Mouse (Mus musculus) neural tube, embryonic 15.5 days (tissue): ENCODE measurements around the gene Ppp4r1. TPM values are rescaled to one million over a fixed set of nuclear protein-coding genes. Genes with fewer than 3 reads are reported as not detected.

Experiments
- ATAC-seq: fragments of 200-750 bp; cut with Nextera tagmentation; 2 replicates; pipeline ENCODE4 v1.8.0; 2017; ENCODE audit warnings: mild to moderate bottlenecking, moderate TSS enrichment, moderate library complexity; ENCODE audit not compliant: low FRiP score
- H3K27ac ChIP-seq: fragments of 300-500 bp; sonication (generic); replicated peaks from 2 replicates; pipeline ENCODE4 v1.5.1; 2015; ENCODE audit warnings: mild to moderate bottlenecking, inconsistent platforms
- H3K27me3 ChIP-seq: fragments of 300-500 bp; sonication (generic); replicated peaks from 2 replicates; pipeline ENCODE4 v1.6.1; 2015; ENCODE audit warnings: inconsistent platforms
- H3K36me3 ChIP-seq: fragments of 300-500 bp; sonication (generic); 2 replicates; pipeline ENCODE4 v1.6.1; 2015; ENCODE audit warnings: inconsistent platforms
- H3K4me1 ChIP-seq: fragments of 300-500 bp; sonication (generic); 2 replicates; pipeline ENCODE4 v1.6.1; 2015; ENCODE audit warnings: inconsistent platforms
- H3K4me2 ChIP-seq: fragments of 300-500 bp; sonication (generic); 2 replicates; pipeline ENCODE4 v1.6.1; 2015; ENCODE audit warnings: inconsistent platforms, mild to moderate bottlenecking, moderate library complexity
- H3K4me3 ChIP-seq: fragments of 300-500 bp; sonication (generic); replicated peaks from 2 replicates; pipeline ENCODE4 v1.5.1; 2015; ENCODE audit warnings: mild to moderate bottlenecking, inconsistent platforms
- H3K9ac ChIP-seq: fragments of 300-500 bp; sonication (generic); replicated peaks from 2 replicates; pipeline ENCODE4 v1.6.1; 2015; ENCODE audit warnings: mild to moderate bottlenecking, inconsistent platforms
- H3K9me3 ChIP-seq: fragments of 300-500 bp; sonication (generic); replicated peaks from 2 replicates; pipeline ENCODE4 v1.6.1; 2016; ENCODE audit warnings: inconsistent platforms
- WGBS: fragments of 180-500 bp; shearing (Covaris S2); methylation state at CpG from one replicate; pipeline ENCODE4 v1.1.7; 2015; ENCODE audit warnings: mixed read lengths; 5-methylcytosine and 5-hydroxymethylcytosine counted together
- polyA plus RNA-seq: library from polyadenylated mRNA; unstranded; fragments of >200 nt; fragmentation: Nextera tagmentation; extraction: Ambion mirVana; gene quantifications from 2 replicates; pipeline ENCODE4 v1.2.1, GENCODE M21; 2015

Gene Ppp4r1
- 36.3 and 40.1 TPM in 2 replicates for polyA plus RNA-seq

GRCm38 (mm10) chr17:65782551-65783141 lies at the start of gene Ppp4r1:
Gene Ppp4r1 (plus strand): TSS chr17:65782573.
- H3K27ac ChIP-seq: peak within 1 kb of the TSS; percentile 99
- H3K9me3 ChIP-seq: no peaks in the 10 kb centered on the region
- H3K9ac ChIP-seq: peak within 1 kb of the TSS; percentile 99
- H3K4me3 ChIP-seq: peak within 1 kb of the TSS; percentile 59
- H3K27me3 ChIP-seq: no peaks in the 10 kb centered on the region
- H3K4me1 ChIP-seq: peaks cover 36% of the 10 kb centered on the region
- WGBS: under 1% methylated on average over 76 of the region's 81 CpGs
- H3K4me2 ChIP-seq: peak within 1 kb of the TSS; percentile 73
- ATAC-seq: peak; percentile 84
- H3K36me3 ChIP-seq: 0 out of 2 replicates have a peak, but pooled peaks cover 3% of the 10 kb centered on the region

- no peak for ATAC-seq
Measured at GRCm38 (mm10) chr17:65732666-65733065, 49.7 kb upstream of the Ppp4r1 start.

DNA sequence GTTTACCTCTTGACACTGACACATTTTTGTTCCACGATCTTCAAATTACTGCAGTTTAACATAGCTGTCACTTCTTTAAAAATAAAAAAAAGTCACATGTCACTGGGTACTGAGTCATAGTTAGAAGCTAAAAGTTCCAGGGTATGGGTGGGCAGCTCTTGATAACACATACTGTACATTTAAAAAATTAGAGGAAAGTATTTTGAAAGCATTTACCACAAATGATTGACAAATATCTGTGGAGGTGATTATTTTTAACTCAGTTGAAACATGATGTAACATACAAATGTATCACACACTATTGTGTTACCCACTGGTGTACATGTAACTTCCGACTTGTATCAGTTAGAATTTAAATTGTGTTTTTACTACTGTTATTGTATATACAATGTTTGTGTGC lies 47.3 kb upstream of the Ppp4r1 start:
- ATAC-seq: no peak

More at GRCm38 (mm10) chr17:65732666-65733065, 49.7 kb upstream of the Ppp4r1 start:
- 90% methylated on average over 4 of the region's 4 CpGs for WGBS
- no peaks in the 10 kb centered on the region for H3K4me1 ChIP-seq
- no peak overlapping the region for H3K9ac ChIP-seq
- no peaks in the 10 kb centered on the region for H3K27me3 ChIP-seq
- H3K27ac ChIP-seq: no peak overlapping the region
- no peaks in the 10 kb centered on the region for H3K9me3 ChIP-seq
- H3K4me3 ChIP-seq: no peak overlapping the region
- no peak overlapping the region for H3K4me2 ChIP-seq
- no peaks in the 10 kb centered on the region for H3K36me3 ChIP-seq

DNA sequence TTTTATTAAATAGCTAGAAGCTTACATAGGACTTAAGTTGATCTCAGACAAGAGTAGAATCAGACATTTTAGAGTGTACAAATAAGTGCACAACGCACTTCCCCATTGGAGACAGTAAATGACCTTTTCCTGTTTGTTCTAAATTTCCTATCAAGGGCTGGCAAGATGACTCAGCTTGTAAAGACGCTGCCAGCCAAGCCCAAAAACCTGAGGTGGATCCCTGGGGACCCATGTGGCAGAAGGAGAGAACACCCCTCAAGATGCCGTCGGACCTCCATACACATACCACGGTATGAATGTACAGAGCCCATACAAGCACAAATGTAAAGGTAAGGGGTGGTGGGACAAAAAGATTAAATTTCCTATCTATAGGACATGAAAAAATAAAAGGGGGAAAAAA lies 45.2 kb upstream of the Ppp4r1 start:
- WGBS: 73% methylated on average over 5 of the region's 5 CpGs
- Histone ChIP-seq H3K27ac (no peak overlapping the region), H3K9me3 (no peaks in the 10 kb centered on the region), H3K27me3 (no peaks in the 10 kb centered on the region), H3K4me2 (no peak overlapping the region), H3K4me3 (no peak overlapping the region), H3K9ac (no peak overlapping the region), H3K36me3 (no peaks in the 10 kb centered on the region), H3K4me1 (peaks cover 5% of the 10 kb centered on the region)
- no peak for ATAC-seq

More for the DNA sequence above, 47.3 kb upstream of the Ppp4r1 start:
- no peaks in the 10 kb centered on the region for H3K36me3 ChIP-seq
- H3K27me3 ChIP-seq: no peaks in the 10 kb centered on the region
- no peak overlapping the region for H3K4me3 ChIP-seq
- H3K9ac ChIP-seq: no peak overlapping the region
- no peaks in the 10 kb centered on the region for H3K4me1 ChIP-seq
- no peak overlapping the region for H3K4me2 ChIP-seq
- no peak overlapping the region for H3K27ac ChIP-seq
- no peaks in the 10 kb centered on the region for H3K9me3 ChIP-seq
- 88% methylated on average over 2 of the region's 2 CpGs for WGBS

- WGBS: 88% methylated on average over 6 of the region's 6 CpGs
- no peak overlapping the region for H3K9ac ChIP-seq
- H3K36me3 ChIP-seq: no peaks in the 10 kb centered on the region
- no peak overlapping the region for H3K4me2 ChIP-seq
- no peak for ATAC-seq
- H3K27me3 ChIP-seq: no peaks in the 10 kb centered on the region
- H3K27ac ChIP-seq: no peak overlapping the region
- H3K4me1 ChIP-seq: peaks cover 9% of the 10 kb centered on the region
- no peak overlapping the region for H3K4me3 ChIP-seq
- H3K9me3 ChIP-seq: no peaks in the 10 kb centered on the region
Measured at GRCm38 (mm10) chr17:65737622-65738021, 44.8 kb upstream of the Ppp4r1 start.

DNA sequence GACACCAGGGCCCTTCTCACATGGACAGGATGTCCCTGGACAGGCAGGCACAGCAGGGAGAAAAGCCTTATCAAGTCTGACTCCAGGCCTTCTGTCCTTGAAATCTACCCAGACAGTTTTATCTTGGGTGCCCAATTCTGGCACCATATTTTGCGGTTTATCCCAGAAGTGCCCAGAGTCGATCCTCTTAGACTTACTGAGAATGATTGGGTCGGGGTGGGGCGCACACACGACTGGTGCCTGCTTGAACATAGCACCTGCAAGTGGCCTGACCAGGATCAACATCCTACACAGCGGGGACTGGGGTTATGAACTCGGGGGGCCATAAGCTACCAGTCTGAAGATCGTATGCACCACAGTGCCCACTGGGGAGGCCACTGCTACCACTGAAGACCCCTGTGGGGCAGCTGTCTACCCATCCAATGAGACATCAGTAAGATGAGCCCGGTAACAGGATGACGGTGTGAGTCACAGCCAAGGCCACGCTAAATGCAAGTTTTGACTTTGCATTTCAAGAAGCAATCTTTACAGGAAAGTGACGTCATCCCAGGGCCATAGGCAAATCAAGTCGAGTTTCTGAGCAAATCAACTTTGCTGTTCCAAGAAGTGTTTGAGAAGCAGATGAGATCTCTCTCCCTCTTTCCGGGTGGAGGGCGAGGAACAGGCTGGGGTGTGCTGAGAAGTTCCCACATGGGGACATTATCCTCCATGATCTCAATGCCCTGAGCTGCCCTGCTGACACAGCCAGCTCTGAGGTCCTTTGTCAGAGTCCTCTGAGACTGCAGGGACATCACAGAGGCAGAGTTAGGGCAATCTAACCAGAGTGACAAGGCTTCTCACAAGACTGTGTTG lies 42.3 kb upstream of the Ppp4r1 start:
- Histone ChIP-seq H3K9me3 (no peaks in the 10 kb centered on the region), H3K4me3 (no peak overlapping the region), H3K27me3 (no peaks in the 10 kb centered on the region), H3K4me1 (peaks cover 21% of the 10 kb centered on the region), H3K9ac (no peak overlapping the region), H3K4me2 (no peak overlapping the region), H3K27ac (no peak overlapping the region), H3K36me3 (no peaks in the 10 kb centered on the region)
- ATAC-seq: no peak
- WGBS: 87% methylated on average over 15 of the region's 15 CpGs

DNA sequence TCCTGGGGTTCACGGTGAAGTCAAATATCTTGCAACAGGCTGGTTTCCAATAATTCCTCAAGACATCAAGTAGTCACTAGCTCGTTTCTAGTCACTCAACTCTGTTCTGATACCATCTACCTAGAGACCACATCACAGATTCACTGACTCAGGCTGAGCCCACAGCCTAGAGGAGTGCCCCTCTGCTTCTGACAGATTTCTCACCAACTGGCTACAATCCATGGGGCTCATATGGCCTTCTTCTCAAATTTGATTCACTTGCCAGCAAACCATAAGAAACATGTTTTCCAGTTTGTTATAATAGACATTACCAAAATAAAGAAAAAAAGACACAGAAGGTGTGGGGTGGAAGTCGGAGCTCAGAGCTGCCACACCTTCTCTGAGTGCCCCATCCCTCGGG lies 40.8 kb upstream of the Ppp4r1 start:
- Histone ChIP-seq H3K27ac (peak overlapping the region; percentile 54; the same call in 1 of the 2 replicates), H3K4me1 (peaks cover 26% of the 10 kb centered on the region), H3K9ac (no peak overlapping the region), H3K36me3 (no peaks in the 10 kb centered on the region; the same call in 1 of the 2 replicates), H3K4me3 (no peak overlapping the region), H3K9me3 (no peaks in the 10 kb centered on the region), H3K27me3 (no peaks in the 10 kb centered on the region), H3K4me2 (no peak overlapping the region)
- whole genome bisulfite sequencing: 82% methylated on average over 4 of the region's 4 CpGs
- no peak for ATAC-seq

GRCm38 (mm10) chr17:65742245-65742905 lies 40.0 kb upstream of the Ppp4r1 start:
- Histone ChIP-seq H3K9ac (no peak overlapping the region), H3K27ac (peak overlapping the region; percentile 54), H3K9me3 (no peaks in the 10 kb centered on the region), H3K27me3 (no peaks in the 10 kb centered on the region), H3K4me3 (no peak overlapping the region), H3K4me1 (peaks cover 26% of the 10 kb centered on the region), H3K4me2 (peak overlapping the region; percentile 6; the same call in 1 of the 2 replicates), H3K36me3 (no peaks in the 10 kb centered on the region; the same call in 1 of the 2 replicates)
- WGBS: 17% methylated on average over 10 of the region's 10 CpGs
- ATAC-seq: peak; percentile 68

DNA sequence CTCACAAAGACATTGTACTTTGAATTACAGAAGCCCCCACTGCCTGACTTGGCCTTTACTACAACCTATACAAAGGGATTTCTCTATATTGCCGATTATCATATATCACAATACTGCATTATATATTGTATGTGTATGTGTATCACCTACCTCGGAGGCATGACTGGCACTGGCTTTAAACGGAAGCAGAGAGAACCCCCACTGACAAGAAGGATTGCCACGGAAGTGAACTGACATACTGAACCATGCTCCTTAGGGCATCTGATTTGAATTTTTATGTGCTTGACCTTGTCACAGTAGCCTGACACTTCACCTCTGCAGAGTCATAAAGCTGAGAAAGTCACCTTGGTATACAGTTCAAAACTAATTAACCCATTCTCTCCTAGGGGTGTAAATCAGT lies 39.4 kb upstream of the Ppp4r1 start:
- H3K36me3 ChIP-seq: no peaks in the 10 kb centered on the region; the same call in 1 of the 2 replicates
- H3K27ac ChIP-seq: peak overlapping the region; percentile 54; the same call in 1 of the 2 replicates
- H3K4me1 ChIP-seq: peaks cover 26% of the 10 kb centered on the region
- no peak overlapping the region for H3K4me3 ChIP-seq
- no peaks in the 10 kb centered on the region for H3K27me3 ChIP-seq
- H3K9ac ChIP-seq: no peak overlapping the region
- ATAC-seq: peak; percentile 28; the same call in 1 of the 2 replicates
- H3K4me2 ChIP-seq: no peak overlapping the region
- no peaks in the 10 kb centered on the region for H3K9me3 ChIP-seq
- WGBS: 23% methylated on average over 4 of the region's 4 CpGs

DNA sequence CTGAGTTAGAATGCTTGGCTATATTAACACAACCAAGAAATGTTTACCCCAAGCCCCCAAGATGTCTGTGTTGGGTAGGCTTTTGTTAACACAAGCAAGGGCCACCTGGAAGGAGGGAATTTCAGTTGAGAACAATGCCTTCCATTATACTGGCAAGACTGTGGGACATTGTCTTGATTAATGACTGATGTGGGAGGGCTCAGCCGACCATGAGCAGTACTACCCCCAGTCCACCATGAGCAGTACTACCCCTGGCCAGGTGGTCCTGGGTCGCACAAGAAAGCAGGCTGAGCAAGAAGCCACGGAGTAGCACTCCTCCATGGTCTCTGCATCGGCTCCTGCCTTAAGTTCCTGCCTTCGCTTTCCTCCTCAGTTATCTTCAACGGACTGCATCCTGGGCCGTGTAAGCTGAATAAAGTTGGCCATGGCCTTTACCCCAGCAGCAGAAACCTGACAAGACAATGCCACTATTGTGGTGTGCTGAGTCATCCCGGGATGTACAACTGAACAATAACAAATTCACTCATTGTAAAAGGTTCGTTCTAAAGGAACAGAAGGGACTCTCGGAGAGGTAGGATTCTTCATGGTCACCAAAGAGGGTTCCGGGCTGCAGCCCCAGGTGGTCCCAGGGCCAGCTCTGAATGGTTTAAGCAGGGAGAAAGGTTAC lies 38.6 kb upstream of the Ppp4r1 start:
- Histone ChIP-seq H3K4me2 (no peak overlapping the region), H3K9ac (no peak overlapping the region), H3K27ac (no peak overlapping the region), H3K36me3 (no peaks in the 10 kb centered on the region; the same call in 1 of the 2 replicates), H3K4me1 (peaks cover 26% of the 10 kb centered on the region), H3K4me3 (no peak overlapping the region), H3K27me3 (no peaks in the 10 kb centered on the region), H3K9me3 (0 out of 2 replicates have a peak, but pooled peaks cover 3% of the 10 kb centered on the region)
- WGBS: 65% methylated on average over 11 of the region's 11 CpGs
- ATAC-seq: no peak

DNA sequence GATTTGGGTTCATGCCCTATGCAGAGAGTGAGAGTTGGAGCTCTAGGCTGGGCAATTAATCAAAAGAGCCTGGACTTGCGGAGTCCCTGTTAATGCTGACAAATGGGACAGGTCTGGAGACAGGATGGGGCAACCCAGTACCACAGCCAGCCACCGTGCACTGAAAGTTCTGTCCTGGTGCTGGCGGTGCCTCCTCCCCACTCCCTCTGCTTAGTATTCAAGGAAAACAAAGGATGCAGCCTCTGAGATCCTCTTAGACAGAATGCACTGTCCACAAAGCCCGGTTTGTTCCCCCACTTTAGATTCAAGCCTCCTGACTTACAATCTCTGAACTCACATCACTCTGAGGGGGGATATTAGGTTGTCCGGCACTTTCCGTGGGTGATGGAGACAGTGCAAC lies 36.1 kb upstream of the Ppp4r1 start:
- Histone ChIP-seq H3K9ac (no peak overlapping the region), H3K36me3 (no peaks in the 10 kb centered on the region; the same call in 1 of the 2 replicates), H3K4me2 (no peak overlapping the region), H3K4me1 (peaks cover 26% of the 10 kb centered on the region), H3K27ac (no peak overlapping the region), H3K4me3 (no peak overlapping the region), H3K9me3 (peaks cover 3% of the 10 kb centered on the region; the same call in 1 of the 2 replicates), H3K27me3 (no peaks in the 10 kb centered on the region)
- no peak for ATAC-seq
- WGBS: 59% methylated on average over 6 of the region's 6 CpGs
